Comparison of ENCODE assay signal across 8 mouse cellular contexts in genomic region chr1:134803286-134804117, GRCm38 (mm10).
DNase-seq lines count a peak whose midpoint lies in the region; ATAC-seq lines count a peak whose summit lies in the region.

No protein-coding gene starts in this region.

- peak; percentile 53 to 58 for DNase-seq in cerebellum, postnatal 10 days
- DNase-seq in cerebellum, adult 11 months = no peak
- peak; percentile 61 for DNase-seq in adrenal gland, adult 8-10 months
- DNase-seq in kidney, adult 9 months = peak; percentile 71
- DNase-seq in lung, postnatal 10 days = peak; percentile 90
- DNase-seq in urinary bladder, postnatal 4 days (ENCODE audit: low spot score in 2 of 2) = peak; percentile 65 to 70
- no peak for DNase-seq in MN1 (ENCODE audit: low spot score)

- peak; percentile 77 for ATAC-seq in granulocyte monocyte progenitor cell, adult 5-6 weeks (replicated peaks; ENCODE audit: poor library complexity, severe bottlenecking)

Comparison
In these comparisons a context has a peak if more than half of its experiments do, and no peak if none do; other contexts are left out.
1. DNase-seq: peak in cerebellum, postnatal 10 days (2 of 2), adrenal gland, adult 8-10 months (single experiment), kidney, adult 9 months (single experiment), lung, postnatal 10 days (single experiment) and urinary bladder, postnatal 4 days (2 of 2); none in cerebellum, adult 11 months (single experiment) and MN1 (single experiment).